Mouse (Mus musculus): ENCODE results near the gene Cbs. TPM values are rescaled to one million over a fixed set of nuclear protein-coding genes. Genes with fewer than 3 reads are reported as not detected.

Cbs gene
- polyA plus RNA-seq (2014; fragmentation: Illumina TruSeq; extraction: RNeasy Lipid Tissue Mini Kit (QIAGEN cat#74804); ENCODE audit: low replicate concordance), result 0.41 TPM

DNA sequence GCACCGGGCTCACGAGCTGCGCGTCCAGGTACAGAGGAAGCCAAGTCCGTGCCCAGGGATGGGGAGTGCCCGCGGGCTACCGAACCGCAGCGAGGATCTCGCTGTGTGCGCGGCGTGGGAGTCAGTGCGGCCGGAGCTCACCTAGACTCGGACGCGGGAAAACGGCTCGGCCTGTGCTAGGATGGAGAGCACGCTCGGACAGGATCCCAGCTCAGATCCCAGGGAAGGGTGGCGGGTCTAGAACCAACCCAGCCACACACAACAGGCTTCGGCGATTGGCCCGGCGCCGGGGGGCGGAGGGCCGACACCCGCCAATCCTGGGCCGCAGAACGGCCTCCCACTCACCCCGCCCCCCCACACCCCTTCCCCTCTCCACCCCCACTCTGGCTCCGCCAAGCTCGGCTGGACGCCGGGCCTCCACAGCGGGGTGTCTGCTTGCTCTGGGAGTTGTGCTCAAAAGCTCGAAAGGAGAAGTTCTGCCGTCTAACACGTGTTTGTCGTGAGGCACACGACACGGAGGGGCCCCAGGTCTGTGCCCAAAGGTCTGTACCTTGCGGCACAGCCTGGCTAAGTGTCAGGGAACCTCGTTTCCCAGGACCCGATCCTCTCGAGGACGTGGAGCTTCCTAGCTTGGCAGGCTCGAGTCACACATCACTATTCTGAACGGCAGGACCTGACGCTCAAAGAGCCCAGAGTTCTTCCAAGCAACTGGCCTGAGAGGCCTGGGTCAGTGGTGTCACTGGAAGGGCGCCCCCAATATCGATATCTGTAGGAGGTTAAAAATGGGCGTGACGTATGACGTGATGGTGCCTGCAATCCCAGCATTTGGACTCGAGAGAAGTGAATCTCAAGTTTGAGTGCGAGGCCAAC, at the start of gene Cbs:
Gene Cbs (minus strand): TSS at position 297 of the 870 bp plus-strand sequence.

DNA sequence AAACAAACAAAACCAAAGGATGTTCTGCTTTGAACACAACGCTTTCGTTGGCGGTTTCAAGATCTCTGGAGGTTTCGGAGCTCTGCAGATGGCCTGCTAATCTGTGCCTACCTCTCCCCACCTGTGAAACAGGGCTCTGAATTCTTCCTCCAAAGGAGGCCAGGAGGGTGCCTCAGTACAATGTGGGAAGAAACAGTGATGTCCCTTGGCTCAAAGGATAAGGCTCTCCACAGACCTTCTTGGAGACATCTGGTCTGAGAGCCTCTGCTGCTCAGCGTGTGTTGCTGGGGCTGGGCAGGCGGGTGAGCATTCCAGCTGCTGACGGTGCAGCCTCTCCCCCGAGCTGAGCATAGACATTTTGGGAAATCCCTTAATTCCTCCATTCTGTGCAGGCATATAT, 40.5 kb upstream of the Cbs start, which contains the start of gene Cryaa:
Gene Cryaa (plus strand): TSS at position 301 of the 400 bp plus-strand sequence.

DNA sequence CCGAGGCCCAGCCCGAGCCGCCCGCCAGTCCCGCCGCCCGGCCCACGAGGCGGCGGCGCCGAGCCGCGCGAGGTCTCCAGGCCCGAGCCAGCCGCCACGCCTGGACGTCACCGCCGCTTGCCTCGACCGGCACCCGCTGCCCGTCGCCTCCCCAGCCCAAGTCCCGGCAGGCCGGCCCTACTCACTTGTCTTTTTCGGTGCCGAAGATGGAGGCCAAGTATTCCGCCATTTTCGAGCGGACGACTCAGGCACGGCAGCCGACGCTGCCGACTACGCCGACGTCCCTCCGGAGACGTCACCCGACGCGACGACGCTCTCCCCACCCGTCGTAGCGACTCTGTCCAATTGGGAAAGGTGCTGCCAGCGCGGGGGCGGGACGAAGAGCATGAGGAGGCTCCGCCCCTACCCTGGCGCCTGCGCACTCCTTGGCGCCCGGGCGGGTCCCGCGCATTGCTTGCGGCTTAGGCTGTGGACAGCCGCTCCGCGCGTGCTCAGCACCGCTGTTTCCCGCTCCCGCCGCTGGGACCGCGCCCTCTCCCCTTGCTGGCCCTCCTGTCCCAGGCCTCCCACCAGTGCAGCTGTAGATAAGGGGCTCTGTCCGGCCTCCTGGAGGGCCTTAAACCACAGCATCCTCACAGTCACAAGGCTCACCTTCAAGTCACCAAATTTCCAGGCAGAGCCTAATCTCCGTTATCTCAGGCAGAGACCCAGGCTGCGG, 21.6 kb upstream of the Cbs start, which contains the start of gene U2af1:
Gene U2af1 (minus strand): TSS at position 425 of the 718 bp plus-strand sequence.

DNA sequence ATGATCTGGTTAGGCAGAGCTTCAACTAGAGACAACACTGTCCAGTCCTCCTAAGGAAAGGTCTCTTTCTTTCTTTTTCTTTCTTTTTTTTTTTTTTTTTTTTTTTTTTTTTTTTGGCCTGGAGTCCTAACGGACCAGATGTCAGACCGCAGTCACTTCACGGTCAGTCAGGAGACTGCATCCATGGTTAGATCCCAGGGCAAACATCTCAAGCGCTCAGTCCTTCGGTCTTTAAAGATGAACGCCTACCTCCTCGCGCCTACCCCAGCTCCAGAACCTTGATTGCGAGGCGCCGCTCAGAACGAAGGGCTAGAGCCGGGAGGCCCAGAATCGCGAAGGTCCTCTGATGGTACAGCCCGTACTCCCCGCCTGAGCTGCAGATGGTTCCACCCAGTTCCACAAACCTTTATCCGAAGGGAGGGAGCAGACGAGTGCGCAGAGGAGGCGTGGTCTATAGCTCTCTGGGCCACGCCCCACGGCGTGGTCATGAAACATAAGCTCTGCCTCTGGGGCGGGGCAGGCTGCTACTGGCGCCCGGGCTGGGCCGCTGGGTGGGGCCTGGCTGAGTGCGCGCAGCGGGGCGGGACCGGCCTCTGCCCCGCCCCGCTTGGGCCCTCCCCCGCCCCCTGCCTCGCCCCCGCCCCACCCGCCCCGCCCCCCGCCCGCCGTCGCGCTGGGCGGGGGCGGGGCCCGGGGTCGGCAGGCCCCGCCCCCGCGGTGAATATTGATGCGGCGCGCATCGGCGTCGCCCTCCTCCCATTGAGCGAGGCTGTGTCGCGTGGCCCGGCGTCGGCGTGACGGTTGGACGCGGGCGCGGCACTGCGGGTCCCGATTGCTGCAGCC, 72.8 kb downstream of the Cbs start, which contains the start of gene Pknox1:
Gene Pknox1 (plus strand): TSS at position 720 of the 843 bp plus-strand sequence.

Other genes starting within 250 kb of the Cbs start
- gene Wdr4, start 117.3 kb downstream of the Cbs start, polyA plus RNA-seq (2014; fragmentation: Illumina TruSeq; extraction: RNeasy Lipid Tissue Mini Kit (QIAGEN cat#74804); ENCODE audit: low replicate concordance), result 2.3 TPM
- 8.6 TPM for gene Ndufv3, start 117.1 kb downstream of the Cbs start, polyA plus RNA-seq (2014; fragmentation: Illumina TruSeq; extraction: RNeasy Lipid Tissue Mini Kit (QIAGEN cat#74804); ENCODE audit: low replicate concordance)
- 3.5 TPM for gene Pknox1, start 72.5 kb downstream of the Cbs start, polyA plus RNA-seq (2014; fragmentation: Illumina TruSeq; extraction: RNeasy Lipid Tissue Mini Kit (QIAGEN cat#74804); ENCODE audit: low replicate concordance)
- gene U2af1, start 21.7 kb upstream of the Cbs start, polyA plus RNA-seq (2014; fragmentation: Illumina TruSeq; extraction: RNeasy Lipid Tissue Mini Kit (QIAGEN cat#74804); ENCODE audit: low replicate concordance), result 48.1 TPM
- not detected for gene Cryaa, start 40.6 kb upstream of the Cbs start, polyA plus RNA-seq (2014; fragmentation: Illumina TruSeq; extraction: RNeasy Lipid Tissue Mini Kit (QIAGEN cat#74804); ENCODE audit: low replicate concordance)
- gene Sik1, start 218.6 kb upstream of the Cbs start, polyA plus RNA-seq (2014; fragmentation: Illumina TruSeq; extraction: RNeasy Lipid Tissue Mini Kit (QIAGEN cat#74804); ENCODE audit: low replicate concordance), result 2.4 TPM

Data from small intestine, adult 10 weeks (tissue).